Mouse (Mus musculus) lung, embryonic 14.5 days (tissue): Measurements from ENCODE around the gene Tas2r108. TPM values are rescaled to one million over a fixed set of nuclear protein-coding genes. Genes with fewer than 3 reads are reported as not detected.

ENCODE experiments used
- ATAC-seq: fragments of 200-750 bp; cut with Nextera tagmentation; 2 replicates; pipeline ENCODE4 v1.8.0; 2017; ENCODE audit warnings: mild to moderate bottlenecking, moderate TSS enrichment, moderate library complexity; ENCODE audit not compliant: insufficient read depth
- DNase-seq: peaks from one replicate; pipeline ENCODE4 v3.0.0-alpha.2; 2015
- H3K27ac ChIP-seq: fragments of 300-500 bp; sonication (generic); 2 replicates; pipeline ENCODE4 v1.5.1; 2014; ENCODE audit warnings: low read depth, mild to moderate bottlenecking, moderate library complexity
- H3K27me3 ChIP-seq: fragments of 300-500 bp; sonication (generic); 2 replicates; pipeline ENCODE4 v1.6.1; 2014; ENCODE audit warnings: low read length, control low read depth; ENCODE audit not compliant: insufficient read depth
- H3K36me3 ChIP-seq: fragments of 300-500 bp; sonication (generic); 2 replicates; pipeline ENCODE4 v1.6.1; 2014; ENCODE audit warnings: control low read depth; ENCODE audit not compliant: insufficient read depth
- H3K4me1 ChIP-seq: fragments of 300-500 bp; sonication (generic); 2 replicates; pipeline ENCODE4 v1.6.1; 2014; ENCODE audit warnings: antibody characterized with exemption, control low read depth; ENCODE audit not compliant: insufficient read depth
- H3K4me2 ChIP-seq: fragments of 300-500 bp; sonication (generic); 2 replicates; pipeline ENCODE4 v1.6.1; 2014; ENCODE audit warnings: mild to moderate bottlenecking
- H3K4me3 ChIP-seq: fragments of 300-500 bp; sonication (generic); 2 replicates; pipeline ENCODE4 v1.5.1; 2014; ENCODE audit warnings: low read depth, low read length
- H3K9ac ChIP-seq: fragments of 300-500 bp; sonication (generic); 2 replicates; pipeline ENCODE4 v1.6.1; 2014
- H3K9me3 ChIP-seq: fragments of 300-500 bp; sonication (generic); 2 replicates; pipeline ENCODE4 v1.6.1; 2016; ENCODE audit warnings: low read depth, low read length, control low read depth
- CTCF ChIP-seq: IDR thresholded peaks from 2 replicates; pipeline ENCODE4 v1.5.1; 2016; ENCODE audit warnings: antibody characterized with exemption, low read depth
- WGBS: fragments of 180-500 bp; shearing (Covaris S2); extraction: QIAGEN DNeasy Blood & Tissue Kit; methylation state at CpG from one replicate; pipeline ENCODE4 v1.1.7; 2014; 5-methylcytosine and 5-hydroxymethylcytosine counted together
- polyA plus RNA-seq: library from polyadenylated mRNA; unstranded; fragments of >200 nt; fragmentation: Nextera tagmentation; extraction: Ambion mirVana; gene quantifications from 2 replicates; pipeline ENCODE4 v1.2.1, GENCODE M21; 2014

Gene Tas2r108
- polyA plus RNA-seq, result not detected in 2 replicates

DNA sequence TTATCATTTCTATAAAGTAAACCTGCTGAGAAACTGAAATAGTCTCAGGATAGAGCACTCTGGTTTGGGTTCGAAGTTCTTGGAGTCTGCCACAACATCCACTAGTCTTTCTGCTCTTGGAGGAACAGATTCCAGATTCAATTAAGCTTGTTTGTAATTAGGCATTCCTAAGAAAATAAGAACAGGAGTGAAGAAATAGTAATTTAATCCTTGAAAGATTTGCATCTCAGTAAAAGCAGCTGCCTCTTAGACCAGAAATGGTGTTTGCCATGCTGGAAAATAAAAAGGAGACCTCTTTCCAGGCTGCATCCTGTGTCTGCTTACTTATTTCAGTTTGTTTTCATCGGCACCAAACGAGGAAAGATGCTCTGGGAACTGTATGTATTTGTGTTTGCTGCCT, at the start of gene Tas2r108:
Gene Tas2r108, plus strand, starts transcription at position 301 of the 400 bp plus-strand sequence.
- Histone ChIP-seq H3K36me3 (no peaks in the 10 kb centered on the region), H3K4me3 (no peak within 1 kb of the TSS), H3K4me1 (no peaks in the 10 kb centered on the region), H3K27ac (no peak within 1 kb of the TSS), H3K4me2 (no peak within 1 kb of the TSS), H3K9me3 (no peaks in the 10 kb centered on the region), H3K9ac (no peak within 1 kb of the TSS), H3K27me3 (no peaks in the 10 kb centered on the region)
- ATAC-seq, result no peak
- WGBS, result 85% methylated on average over 3 of the region's 3 CpGs
- TF ChIP-seq CTCF, result no peak
- no peak for DNase-seq

DNA sequence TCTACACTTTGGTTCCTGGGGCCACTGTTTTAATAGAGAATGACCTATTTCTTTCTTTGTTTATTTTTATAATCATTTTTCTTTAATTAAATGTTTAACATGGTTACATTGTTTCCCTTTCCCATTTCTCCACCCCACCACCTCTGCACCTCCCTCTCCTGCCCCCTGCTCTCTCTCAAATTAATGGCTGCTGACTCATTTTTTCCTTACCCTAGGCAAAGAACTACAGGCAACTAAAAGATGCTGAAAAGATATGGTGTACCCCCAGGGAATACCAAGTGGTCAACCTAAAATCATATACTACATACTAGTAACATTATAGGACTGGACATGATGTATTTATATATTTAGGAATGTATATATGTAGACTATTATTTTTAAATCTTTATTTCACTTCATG, 44.7 kb upstream of the Tas2r108 start:
- no peak overlapping the region for H3K9ac ChIP-seq
- no peaks in the 10 kb centered on the region for H3K36me3 ChIP-seq
- no peaks in the 10 kb centered on the region for H3K4me1 ChIP-seq
- ATAC-seq (no peak), DNase-seq (no peak)
- no peak for TF ChIP-seq CTCF
- H3K4me2 ChIP-seq, result no peak overlapping the region
- no peak overlapping the region for H3K4me3 ChIP-seq
- no peaks in the 10 kb centered on the region for H3K9me3 ChIP-seq
- no peaks in the 10 kb centered on the region for H3K27me3 ChIP-seq
- no peak overlapping the region for H3K27ac ChIP-seq

DNA sequence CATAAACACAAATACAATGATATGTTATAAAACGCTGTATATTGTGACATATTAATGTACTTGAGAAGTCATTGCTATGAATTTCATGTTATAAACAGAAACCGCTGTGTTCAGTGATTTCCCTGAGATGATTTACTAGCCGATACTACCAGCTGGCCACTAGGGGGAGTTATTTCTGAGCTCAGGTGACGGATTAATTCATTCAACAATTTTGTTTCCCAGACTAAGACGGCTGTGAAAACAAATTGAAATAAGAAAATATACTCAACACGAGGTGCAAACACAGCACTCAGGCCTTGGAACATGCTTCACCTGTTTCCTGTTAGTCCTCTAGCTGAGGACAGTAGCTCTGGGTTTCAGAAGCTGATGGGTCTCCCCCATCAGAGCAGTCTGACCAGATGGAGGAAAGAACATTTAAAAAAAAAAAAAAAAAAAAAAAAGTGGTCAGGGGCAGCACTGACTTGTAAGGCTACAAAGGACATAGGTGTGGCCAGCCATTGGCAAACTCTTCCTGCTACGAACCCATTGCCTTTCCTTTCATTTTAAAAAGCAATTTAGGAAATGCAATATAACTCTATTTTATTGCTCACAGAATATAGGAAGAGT, 38.8 kb upstream of the Tas2r108 start:
- 21% methylated on average over 7 of the region's 7 CpGs for WGBS
- Histone ChIP-seq H3K9ac (no peak overlapping the region), H3K27ac (no peak overlapping the region), H3K27me3 (no peaks in the 10 kb centered on the region), H3K9me3 (no peaks in the 10 kb centered on the region), H3K36me3 (no peaks in the 10 kb centered on the region), H3K4me2 (no peak overlapping the region), H3K4me3 (no peak overlapping the region), H3K4me1 (no peaks in the 10 kb centered on the region)
- peak; percentile 58 for TF ChIP-seq CTCF
- ATAC-seq, result no peak
- peak; percentile 39 for DNase-seq

DNA sequence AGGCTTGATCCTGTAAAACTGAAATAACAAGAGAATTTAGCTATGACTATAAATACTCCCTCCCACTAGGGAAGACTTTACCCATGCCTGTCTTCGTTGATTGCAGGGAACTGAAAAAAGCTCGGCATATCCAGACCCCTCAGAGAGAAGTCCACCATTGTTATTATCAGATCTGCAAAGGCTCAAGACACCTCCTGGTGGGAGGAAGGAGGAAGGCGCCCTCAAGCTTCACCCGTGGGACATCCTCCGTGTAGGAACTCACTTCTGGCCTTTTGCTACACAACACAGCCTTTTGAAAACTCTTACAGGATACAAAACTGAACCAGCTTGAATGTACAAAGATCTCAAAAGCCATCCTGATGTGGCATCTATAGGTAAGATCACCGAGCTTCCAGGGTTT, 27.6 kb upstream of the Tas2r108 start:
- Histone ChIP-seq H3K4me1 (no peaks in the 10 kb centered on the region), H3K27me3 (no peaks in the 10 kb centered on the region), H3K27ac (no peak overlapping the region), H3K9ac (no peak overlapping the region), H3K4me2 (no peak overlapping the region), H3K9me3 (no peaks in the 10 kb centered on the region), H3K36me3 (no peaks in the 10 kb centered on the region), H3K4me3 (no peak overlapping the region)
- 45% methylated on average over 6 of the region's 6 CpGs for WGBS
- peak; percentile 44; the same call in 1 of the 2 replicates for TF ChIP-seq CTCF
- DNase-seq (no peak), ATAC-seq (no peak)

DNA sequence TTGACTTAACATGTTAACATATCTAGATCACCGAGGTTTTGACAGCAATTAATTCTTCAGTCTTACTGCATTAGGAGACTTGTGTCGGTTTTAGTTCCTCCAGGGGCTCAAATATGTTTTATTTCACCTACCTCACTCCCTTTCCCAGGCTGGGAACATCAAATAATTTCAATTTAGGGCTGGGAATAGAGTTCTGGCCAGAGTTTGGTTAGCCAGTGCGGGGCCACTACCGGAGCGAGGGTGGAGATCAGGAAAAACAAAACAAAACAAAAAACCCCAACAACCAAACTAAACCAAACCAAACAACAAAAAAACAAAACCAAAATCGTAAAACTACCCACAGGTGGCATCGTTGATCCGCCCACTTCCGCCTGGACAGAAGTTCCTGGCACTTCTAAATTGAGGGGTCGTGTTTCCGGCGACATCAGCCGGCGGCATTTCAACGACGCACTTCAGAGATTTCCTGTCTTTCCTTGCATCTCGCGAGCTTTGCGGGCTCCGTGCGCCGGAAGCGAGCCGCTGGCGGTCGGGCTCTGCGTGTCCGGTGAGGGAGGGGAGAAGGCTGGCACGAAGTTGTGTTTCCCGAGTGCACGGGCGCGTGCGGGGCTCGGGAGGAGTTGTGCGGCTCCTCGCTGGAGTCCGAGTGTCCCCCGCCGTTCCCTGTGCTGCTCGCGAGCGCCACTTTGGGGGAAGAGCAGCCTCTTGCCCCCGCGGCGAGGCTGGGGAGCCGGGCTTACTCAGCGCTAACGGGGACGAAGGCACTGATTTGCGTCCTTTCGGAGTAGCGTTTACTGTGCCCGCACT, 22.2 kb upstream of the Tas2r108 start, which contains the start of gene Ssbp1:
Gene Ssbp1, plus strand, starts transcription at position 437 of the 804 bp plus-strand sequence.
- Histone ChIP-seq H3K27me3 (no peaks in the 10 kb centered on the region), H3K4me2 (peak within 1 kb of the TSS; percentile 75), H3K4me3 (peak within 1 kb of the TSS; percentile 75), H3K9ac (peak within 1 kb of the TSS; percentile 95), H3K9me3 (no peaks in the 10 kb centered on the region), H3K27ac (peak within 1 kb of the TSS; percentile 98), H3K36me3 (peaks cover 25% of the 10 kb centered on the region), H3K4me1 (peaks cover 4% of the 10 kb centered on the region; the same call in 1 of the 2 replicates)
- peak; percentile 98 for DNase-seq
- TF ChIP-seq CTCF, result peak; percentile 29
- ATAC-seq, result peak; percentile 98
- under 1% methylated on average over 54 of the region's 54 CpGs for WGBS

DNA sequence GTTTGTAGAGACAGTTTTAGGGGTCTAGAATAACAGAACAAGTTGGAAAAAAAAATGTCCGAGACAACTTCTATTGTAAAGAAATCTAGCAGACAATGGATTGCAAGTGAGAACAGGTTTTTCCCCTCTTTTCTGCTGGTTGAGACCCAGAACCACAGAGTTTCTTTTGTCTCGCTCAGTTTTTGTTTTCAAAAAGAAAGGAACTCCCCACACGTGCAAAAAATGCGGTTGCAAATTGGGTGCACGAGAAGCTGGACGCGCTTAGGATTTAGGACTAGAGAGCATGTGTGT, 21.7 kb upstream of the Tas2r108 start:
- Histone ChIP-seq H3K4me3 (peak overlapping the region; percentile 75), H3K9me3 (no peaks in the 10 kb centered on the region), H3K27ac (peak overlapping the region; percentile 98), H3K4me1 (peaks cover 4% of the 10 kb centered on the region; the same call in 1 of the 2 replicates), H3K27me3 (no peaks in the 10 kb centered on the region), H3K9ac (peak overlapping the region; percentile 95), H3K36me3 (peaks cover 29% of the 10 kb centered on the region), H3K4me2 (peak overlapping the region; percentile 75)
- no peak for DNase-seq
- no peak for ATAC-seq
- WGBS, result under 1% methylated on average over 7 of the region's 7 CpGs
- no peak for TF ChIP-seq CTCF

DNA sequence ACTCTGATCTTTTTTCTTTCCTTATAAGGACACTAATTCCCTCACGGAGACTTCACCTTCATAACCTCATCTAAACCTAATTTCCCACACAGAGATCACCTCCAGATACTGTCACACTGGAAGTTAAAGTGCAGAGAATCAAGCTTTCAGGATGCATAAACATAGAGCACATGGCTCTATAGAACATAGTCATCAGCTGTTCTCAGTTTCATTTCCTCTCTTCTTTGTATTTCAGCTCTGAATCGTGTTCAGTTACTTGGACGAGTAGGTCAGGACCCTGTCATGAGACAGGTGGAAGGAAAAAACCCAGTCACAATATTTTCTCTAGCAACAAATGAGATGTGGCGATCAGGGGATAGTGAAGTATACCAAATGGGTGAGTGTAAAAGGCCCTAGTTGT, 17.2 kb upstream of the Tas2r108 start:
- WGBS, result 81% methylated on average over 4 of the region's 4 CpGs
- Histone ChIP-seq H3K9me3 (no peaks in the 10 kb centered on the region), H3K4me1 (peaks cover 4% of the 10 kb centered on the region; the same call in 1 of the 2 replicates), H3K27ac (no peak overlapping the region), H3K36me3 (peaks cover 51% of the 10 kb centered on the region), H3K4me3 (no peak overlapping the region), H3K27me3 (no peaks in the 10 kb centered on the region), H3K4me2 (no peak overlapping the region), H3K9ac (no peak overlapping the region)
- TF ChIP-seq CTCF, result no peak
- DNase-seq, result no peak
- no peak for ATAC-seq
